19 mouse cellular contexts compared by ENCODE assay signal in genomic region chr1:165961676-165962364, GRCm38 (mm10).
"Had no signal": no experiment of that assay in that cellular context is flagged by ENCODE, and none has a peak within 500 bp of the region (broad histone marks: within the 10 kb centered on the region; RNA-seq: fewer than 3 reads in every experiment).

No protein-coding gene starts in this region.

- H3K27me3 ChIP-seq: limb, embryonic 12.5 days; limb, embryonic 15.5 days; lung, embryonic 15.5 days; midbrain, embryonic 12.5 days; midbrain, embryonic 15.5 days had no signal

- H3K9ac ChIP-seq: limb, embryonic 12.5 days; limb, embryonic 15.5 days; lung, embryonic 15.5 days; midbrain, embryonic 12.5 days; midbrain, embryonic 15.5 days; neural tube, embryonic 13.5 days had no signal

- H3K27ac ChIP-seq: limb, embryonic 12.5 days; limb, embryonic 15.5 days; lung, embryonic 15.5 days; midbrain, embryonic 12.5 days; midbrain, embryonic 15.5 days; neural tube, embryonic 13.5 days had no signal

- DNase-seq: kidney, adult 18-20 months; kidney, adult 9 months; kidney, postnatal 14 days; kidney, postnatal 4 days; left cerebral cortex, postnatal 4 days; lung, adult 18-20 months; lung, postnatal 10 days; lung, postnatal 36 days; retina, postnatal 1 day; thymus, adult 2 months; thymus, postnatal 14 days; thymus, postnatal 4 days had no signal

- H3K4me1 ChIP-seq: limb, embryonic 12.5 days; limb, embryonic 15.5 days had no signal

- H3K4me2 ChIP-seq: limb, embryonic 12.5 days; limb, embryonic 15.5 days; lung, embryonic 15.5 days; midbrain, embryonic 12.5 days; midbrain, embryonic 15.5 days; neural tube, embryonic 13.5 days had no signal

- ATAC-seq: intestine, embryonic 16.5 days; midbrain, embryonic 15.5 days had no signal

- H3K4me3 ChIP-seq: limb, embryonic 12.5 days; limb, embryonic 15.5 days; lung, embryonic 15.5 days; midbrain, embryonic 12.5 days; midbrain, embryonic 15.5 days; neural tube, embryonic 13.5 days had no signal

- H3K36me3 ChIP-seq: limb, embryonic 12.5 days; limb, embryonic 15.5 days; lung, embryonic 15.5 days; midbrain, embryonic 12.5 days; midbrain, embryonic 15.5 days; neural tube, embryonic 13.5 days had no signal

- H3K9me3 ChIP-seq: limb, embryonic 12.5 days; limb, embryonic 15.5 days; lung, embryonic 15.5 days; midbrain, embryonic 12.5 days; midbrain, embryonic 15.5 days; neural tube, embryonic 13.5 days had no signal
